Comparison of ENCODE assay signal across 31 mouse cellular contexts in the genomic region with DNA sequence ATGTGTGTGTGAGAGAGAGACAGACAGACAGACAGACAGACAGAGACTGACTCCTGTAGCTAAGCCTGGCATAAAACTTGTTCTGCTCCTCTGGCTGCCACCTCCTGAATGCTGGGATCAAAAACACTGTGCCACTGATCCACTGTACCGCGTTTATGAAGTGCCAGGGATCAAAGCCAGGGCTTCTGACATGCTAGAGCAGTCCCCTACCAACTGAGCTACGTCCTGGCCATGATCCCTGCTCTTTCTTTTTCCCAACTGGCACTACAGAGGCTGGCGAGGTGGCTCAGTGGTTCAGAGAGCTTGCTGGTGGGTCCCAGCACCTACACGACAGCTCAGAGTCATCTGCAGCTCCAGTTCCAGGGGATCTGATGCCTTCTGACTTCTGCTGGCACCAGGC. TPM values are rescaled to one million over a fixed set of nuclear protein-coding genes. Genes with fewer than 3 reads are reported as not detected.
"Had no signal": no experiment of that assay in that cellular context is flagged by ENCODE, and none has a peak within 500 bp of the region (broad histone marks: within the 10 kb centered on the region; RNA-seq: fewer than 3 reads in every experiment).

No protein-coding gene starts in this region.

- H3K4me3 ChIP-seq: heart, adult 2 months; heart, embryonic 13.5 days; heart, embryonic 15.5 days; hindbrain, embryonic 10.5 days; intestine, embryonic 15.5 days; layer of hippocampus, adult 2 months; left cerebral cortex, adult 2 months; limb, embryonic 13.5 days; liver, embryonic 12.5 days had no signal

- H3K36me3 ChIP-seq: heart, embryonic 13.5 days; heart, embryonic 15.5 days; hindbrain, embryonic 10.5 days; intestine, embryonic 15.5 days; limb, embryonic 13.5 days; liver, embryonic 12.5 days had no signal

- H3K27ac ChIP-seq: heart, adult 2 months; heart, embryonic 13.5 days; heart, embryonic 15.5 days; hindbrain, embryonic 10.5 days; hindbrain, embryonic 14.5 days; intestine, embryonic 15.5 days; layer of hippocampus, adult 2 months; left cerebral cortex, adult 2 months; limb, embryonic 13.5 days; liver, embryonic 12.5 days; liver, embryonic 14.5 days had no signal

- H3K4me1 ChIP-seq: liver, embryonic 12.5 days had no signal

- H3K9ac ChIP-seq: heart, embryonic 13.5 days; heart, embryonic 15.5 days; hindbrain, embryonic 14.5 days; intestine, embryonic 15.5 days; limb, embryonic 13.5 days; liver, embryonic 12.5 days; liver, embryonic 14.5 days had no signal

- ATAC-seq: hindbrain, embryonic 16.5 days; inflammation-experienced regulatory T-cells, adult 6 months; intestine, embryonic 15.5 days; intestine, postnatal 0 days; liver, embryonic 12.5 days had no signal

- H3K4me2 ChIP-seq: heart, embryonic 11.5 days; heart, embryonic 13.5 days; heart, embryonic 15.5 days; hindbrain, embryonic 14.5 days; intestine, embryonic 15.5 days; limb, embryonic 13.5 days; liver, embryonic 12.5 days had no signal

- H3K9me3 ChIP-seq: heart, embryonic 13.5 days; heart, embryonic 15.5 days; hindbrain, embryonic 10.5 days; intestine, embryonic 15.5 days; limb, embryonic 13.5 days; liver, embryonic 12.5 days had no signal

- DNase-seq: gastrocnemius, postnatal 14 days; gastrocnemius, postnatal 36 days; heart, adult 11 months; heart, adult 2 months; heart, postnatal 14 days; heart, postnatal 4 days; kidney, adult 18-20 months; kidney, adult 8-10 months; kidney, postnatal 10 days; kidney, postnatal 25 days; kidney, postnatal 4 days had no signal

RNA-seq across cellular contexts. Expression of a gene that starts 17.7 kb away (rescaled TPM):
- polyA plus RNA-seq: heart, embryonic 11.5 days; heart, embryonic 15.5 days; hindbrain, embryonic 10.5 days; inflammation-experienced regulatory T-cells, adult 6 months; intestine, postnatal 0 days; liver, embryonic 12.5 days had no signal

RNA-seq across cellular contexts. Expression of a gene that starts 49.1 kb away (rescaled TPM):
- polyA plus RNA-seq: gonadal fat pad, adult 2 months; heart, embryonic 11.5 days; heart, embryonic 13.5 days; heart, embryonic 15.5 days; heart, postnatal 0 days; hindbrain, embryonic 10.5 days; hindbrain, embryonic 14.5 days; hindbrain, embryonic 16.5 days; inflammation-experienced regulatory T-cells, adult 6 months; intestine, embryonic 15.5 days; intestine, postnatal 0 days; kidney, embryonic 14.5 days; kidney, embryonic 16.5 days; limb, embryonic 11.5 days; limb, embryonic 13.5 days; liver, adult 2 months; liver, embryonic 12.5 days; liver, embryonic 14.5 days had no signal
